Mouse (Mus musculus) large intestine, adult 2 months (tissue): Measurements from ENCODE around the gene Tmem274. TPM values are rescaled to one million over a fixed set of nuclear protein-coding genes. Genes with fewer than 3 reads are reported as not detected.
A peak's percentile ranks its signal among the peaks of the same experiment; 100 is the strongest.

ENCODE experiments used
- DNase-seq: peaks from one replicate; pipeline ENCODE4 v3.0.0-alpha.2; 2012; ENCODE audit warnings: low read depth, low spot score
- WGBS: fragments of 180-500 bp; shearing (Covaris S2); methylation state at CpG from one replicate; pipeline ENCODE4 v1.1.7; 2018; 5-methylcytosine and 5-hydroxymethylcytosine counted together
- polyA plus RNA-seq: library from polyadenylated mRNA; depleted of rRNA; stranded (reverse); fragments of >200 nt; gene quantifications from 2 replicates; pipeline ENCODE4 v1.2.3, GENCODE M21; 2012

Tmem274 gene
- polyA plus RNA-seq, 1 experiment = not detected

DNA sequence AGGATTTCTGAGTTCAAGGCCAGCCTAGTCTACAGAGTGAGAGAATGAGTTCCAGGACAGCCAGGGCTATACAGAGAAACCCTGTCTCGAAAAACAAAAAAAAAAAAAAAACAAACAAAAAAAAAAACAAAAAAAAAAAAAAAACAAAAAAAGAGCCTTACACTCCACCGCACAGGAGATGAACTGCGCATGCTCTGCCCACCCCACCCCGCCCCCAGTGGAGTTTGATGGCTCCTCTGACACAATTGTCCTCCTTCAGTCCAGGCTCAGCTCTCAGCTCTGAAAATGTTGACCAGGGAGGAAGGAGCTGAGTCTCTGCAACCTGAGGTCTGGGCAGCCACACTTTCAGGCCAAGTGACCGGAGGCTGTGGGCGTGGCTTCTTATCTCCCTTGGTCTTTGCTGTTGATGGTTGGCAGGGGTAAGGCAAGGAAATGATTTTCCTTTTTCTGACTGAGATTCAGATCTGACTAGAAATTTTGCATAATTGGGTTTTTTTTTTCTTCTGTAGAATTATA, 13.7 kb upstream of the Tmem274 start:
- 68% methylated on average over 6 of the region's 6 CpGs for WGBS
- no peak for DNase-seq

DNA sequence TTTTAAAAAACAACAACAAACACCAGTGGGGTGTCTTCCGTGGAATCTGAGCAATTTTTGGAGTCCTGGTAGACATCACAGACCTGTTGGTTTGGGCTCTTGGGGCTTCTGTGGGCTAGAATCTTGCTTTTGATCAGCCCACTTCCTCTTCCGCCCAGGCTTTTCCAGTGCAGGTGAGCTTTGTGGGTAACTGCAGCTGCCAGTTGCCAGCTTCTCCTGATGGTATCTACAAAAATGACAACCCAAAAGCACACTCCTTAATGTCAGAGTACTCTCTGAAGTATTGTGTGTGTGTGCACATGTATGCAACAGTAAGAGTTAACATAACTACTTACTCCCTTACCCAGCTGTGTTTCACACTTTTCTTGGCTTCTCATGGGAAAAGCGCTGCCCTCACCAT, 7.6 kb upstream of the Tmem274 start:
- WGBS = 84% methylated on average over 3 of the region's 3 CpGs
- no peak for DNase-seq

DNA sequence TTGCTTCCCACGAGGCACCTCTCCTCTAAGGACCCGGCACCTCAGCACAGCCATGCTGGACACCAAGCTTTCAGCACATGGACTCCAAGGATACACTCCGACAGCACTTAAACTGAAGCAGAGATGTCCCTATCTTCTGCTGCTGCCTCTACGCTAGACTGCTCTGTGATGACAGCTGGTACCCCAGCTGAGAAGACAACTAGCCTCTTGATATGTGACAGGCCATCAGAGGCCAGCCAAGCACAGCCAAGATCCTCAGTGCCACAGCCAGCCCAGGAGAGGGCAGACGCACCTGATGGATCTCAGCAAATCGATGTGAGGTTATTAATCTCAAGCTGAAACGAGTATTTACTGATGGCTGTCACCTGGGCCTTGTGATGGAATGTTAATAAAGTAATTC, 2.1 kb upstream of the Tmem274 start:
- 70% methylated on average over 7 of the region's 7 CpGs for WGBS
- DNase-seq = no peak

DNA sequence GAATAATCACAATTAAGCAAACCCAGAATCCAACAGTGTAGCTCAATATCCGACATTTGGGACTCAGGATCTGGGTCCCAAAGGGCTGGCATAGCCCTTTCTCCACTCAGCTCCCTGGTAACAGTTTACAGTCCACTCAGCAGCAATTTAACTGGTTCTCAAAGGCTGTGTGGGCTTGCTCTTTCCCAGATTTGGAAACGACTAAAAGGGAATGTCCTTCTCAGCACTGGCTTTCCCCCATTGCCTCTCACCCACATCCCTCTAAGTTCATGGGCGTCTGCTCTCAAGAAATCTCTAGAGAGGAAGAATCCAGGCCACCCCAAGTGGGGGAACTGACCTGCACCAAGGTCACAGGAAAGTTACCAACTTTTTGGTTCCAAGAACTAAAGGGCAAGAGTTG, 7.4 kb downstream of the Tmem274 start:
- WGBS = 47% methylated on average over 3 of the region's 3 CpGs
- no peak for DNase-seq

DNA sequence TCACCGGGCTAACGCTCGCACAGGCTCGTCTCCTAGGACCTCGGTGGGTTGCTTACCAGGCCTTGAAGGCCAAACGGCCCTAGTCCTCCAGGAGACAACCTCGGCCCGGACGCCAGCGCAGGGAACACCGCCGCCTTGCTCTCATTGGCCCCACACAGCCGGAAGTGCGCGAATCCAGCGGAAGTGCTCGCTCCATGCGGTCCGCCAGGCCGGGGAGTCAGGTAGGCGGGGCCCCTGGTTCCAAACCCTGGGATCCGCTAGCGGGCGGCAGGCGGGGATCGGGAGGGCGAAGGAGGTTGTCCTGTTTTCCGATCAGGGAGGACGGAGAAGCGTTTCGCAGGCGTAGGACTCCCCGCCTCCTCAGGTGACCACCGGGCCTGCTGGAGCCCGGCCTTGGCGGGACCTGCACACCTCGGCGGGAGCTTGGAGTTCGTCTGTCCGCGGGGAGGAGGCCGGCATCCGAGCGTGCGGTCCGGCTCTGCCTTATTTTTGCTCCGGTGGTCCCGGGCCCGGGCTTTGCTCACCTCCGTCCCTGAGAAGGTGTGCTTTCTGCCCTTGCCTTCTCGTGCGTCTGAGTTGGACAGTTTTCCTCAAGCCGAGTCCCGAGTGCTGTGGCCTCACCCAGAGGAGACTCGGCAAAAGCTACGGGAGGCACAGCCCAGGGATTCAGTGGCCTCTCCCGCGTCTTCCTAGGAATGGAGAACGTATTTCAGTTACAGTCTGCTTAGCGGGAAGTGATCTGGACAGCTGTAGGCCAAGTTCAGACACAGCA, 8.1 kb downstream of the Tmem274 start, which contains the start of the genes Nmnat1 and Lzic:
Nmnat1 (minus strand) TSS at position 150 of the 772 bp plus-strand sequence.
Lzic (plus strand) TSS at position 177 of the 772 bp plus-strand sequence.
- WGBS = under 1% methylated on average over 60 of the region's 60 CpGs

DNA sequence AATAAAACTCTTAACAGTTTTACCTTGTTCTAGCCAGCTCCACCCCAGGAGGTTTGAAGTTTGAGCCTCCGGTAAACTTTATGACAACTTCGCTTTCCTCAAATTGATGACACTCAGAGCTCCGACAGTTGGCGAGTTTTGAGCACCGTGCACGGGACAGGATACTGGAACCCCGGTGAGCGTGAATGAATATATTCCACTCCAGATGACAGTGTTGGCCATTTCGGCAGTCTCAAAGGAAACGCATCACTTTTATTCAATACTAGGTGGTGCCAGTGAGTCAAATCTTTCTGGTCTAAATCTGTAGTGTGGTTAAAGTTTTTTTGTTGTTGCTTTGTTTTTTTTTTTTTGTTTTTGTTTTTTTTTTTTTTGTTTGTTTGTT, 8.6 kb downstream of the Tmem274 start:
- DNase-seq = peak; percentile 39
- WGBS = 0% methylated on average over 10 of the region's 10 CpGs

More for the DNA sequence above, 8.1 kb downstream of the Tmem274 start, which contains the start of the genes Nmnat1 and Lzic:
- DNase-seq = peak; percentile 83

DNA sequence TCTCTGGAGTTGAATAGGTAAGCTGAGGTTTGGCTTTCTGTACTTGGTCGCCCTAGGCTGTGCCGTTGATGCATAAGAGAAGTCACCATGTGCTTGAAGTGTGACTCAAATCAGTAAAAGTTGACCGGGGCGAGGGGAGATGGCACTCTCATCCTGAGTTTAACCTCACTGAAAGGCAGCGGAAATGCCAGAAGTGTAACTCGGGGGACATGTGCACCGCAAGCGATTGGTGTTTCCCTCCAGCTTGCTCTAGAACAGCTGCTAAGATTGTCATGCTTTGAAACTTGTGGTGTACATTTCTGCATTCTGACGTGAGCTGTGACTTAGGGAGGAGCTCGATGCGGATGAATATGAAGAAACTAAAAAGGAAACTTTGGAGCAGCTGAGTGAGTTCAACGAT, 10.6 kb downstream of the Tmem274 start:
- DNase-seq = no peak
- WGBS = 94% methylated on average over 12 of the region's 12 CpGs

DNA sequence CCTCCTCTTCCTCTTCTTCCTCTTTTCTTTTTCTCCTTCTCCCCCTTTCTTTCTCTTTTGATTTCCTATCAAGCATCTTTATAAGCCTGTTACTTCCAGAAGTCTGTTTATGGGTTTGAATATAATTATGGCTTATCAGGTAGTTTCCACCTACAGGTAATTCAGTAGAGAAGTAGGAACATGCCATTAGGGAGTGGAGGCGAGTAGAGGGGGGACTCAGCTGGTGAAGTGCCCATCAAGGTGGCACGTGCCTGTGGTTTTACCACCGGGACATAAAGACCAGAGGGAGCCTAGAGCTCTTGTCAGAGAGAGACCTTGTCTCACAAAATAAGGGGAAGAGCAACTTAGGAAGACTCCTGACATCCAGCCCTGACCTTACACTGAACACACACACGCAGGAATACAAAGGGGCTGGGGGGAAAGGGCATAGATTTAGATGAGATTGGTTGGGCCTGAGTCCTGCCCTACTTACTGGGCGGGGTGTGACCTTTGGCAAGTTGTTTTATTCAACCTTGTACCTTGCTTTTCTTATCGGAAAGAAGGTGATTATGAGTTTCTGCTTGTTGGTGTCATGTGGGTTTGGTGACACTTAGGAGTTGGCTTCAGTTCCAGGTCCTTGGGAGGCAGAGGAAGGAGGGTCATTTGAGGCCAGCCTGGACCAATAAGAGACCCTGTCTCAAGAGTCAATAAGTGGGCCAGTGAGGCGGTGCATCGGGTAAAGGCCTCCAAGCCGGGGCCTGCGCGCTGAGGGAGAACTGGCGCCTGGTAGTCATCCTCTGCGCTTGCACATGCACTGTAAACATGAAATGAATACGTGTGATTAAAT, 12.4 kb downstream of the Tmem274 start:
- 31% methylated on average over 14 of the region's 14 CpGs for WGBS
- peak; percentile 78 for DNase-seq

DNA sequence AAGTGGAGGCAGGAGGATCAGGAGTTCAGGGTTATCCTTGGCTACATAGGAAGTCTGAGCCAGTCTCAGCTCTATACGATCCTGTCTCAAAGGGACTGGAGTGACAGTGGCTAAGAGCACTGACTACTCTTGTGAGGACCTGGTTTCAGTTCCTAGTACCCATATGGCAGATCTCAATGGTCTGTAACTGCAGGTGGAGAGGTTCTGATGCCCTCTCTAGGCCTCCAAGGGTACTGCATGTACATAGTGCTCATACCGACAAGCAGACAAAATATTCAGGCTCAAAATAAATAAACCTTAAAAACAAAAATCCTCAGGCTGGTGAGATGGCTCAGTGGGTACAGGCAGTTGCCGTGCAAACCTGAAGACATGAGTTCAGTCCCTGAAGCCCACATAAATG, 14.0 kb downstream of the Tmem274 start:
- 97% methylated on average over 3 of the region's 3 CpGs for WGBS
- DNase-seq = no peak

DNA sequence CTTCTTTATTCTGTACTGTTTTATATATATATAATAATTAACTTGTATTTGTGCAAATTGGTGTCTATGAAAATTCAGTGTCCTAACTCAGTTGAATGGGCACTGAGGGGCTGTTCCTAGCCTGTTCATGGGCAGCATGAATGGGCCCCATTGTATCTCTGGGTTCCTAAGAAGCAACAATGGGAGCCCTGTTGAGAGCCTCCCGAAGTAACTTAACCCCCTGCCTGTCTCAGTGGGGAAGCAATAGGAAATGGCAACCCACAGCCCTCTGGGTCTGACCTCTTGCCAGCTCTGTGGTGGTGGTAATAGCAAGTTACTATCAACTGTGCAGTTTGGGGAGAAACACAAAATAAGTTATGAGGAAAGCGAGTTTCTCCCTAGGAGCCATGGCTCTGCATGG, 19.4 kb downstream of the Tmem274 start:
- DNase-seq = no peak
- 68% methylated on average over 2 of the region's 2 CpGs for WGBS

DNA sequence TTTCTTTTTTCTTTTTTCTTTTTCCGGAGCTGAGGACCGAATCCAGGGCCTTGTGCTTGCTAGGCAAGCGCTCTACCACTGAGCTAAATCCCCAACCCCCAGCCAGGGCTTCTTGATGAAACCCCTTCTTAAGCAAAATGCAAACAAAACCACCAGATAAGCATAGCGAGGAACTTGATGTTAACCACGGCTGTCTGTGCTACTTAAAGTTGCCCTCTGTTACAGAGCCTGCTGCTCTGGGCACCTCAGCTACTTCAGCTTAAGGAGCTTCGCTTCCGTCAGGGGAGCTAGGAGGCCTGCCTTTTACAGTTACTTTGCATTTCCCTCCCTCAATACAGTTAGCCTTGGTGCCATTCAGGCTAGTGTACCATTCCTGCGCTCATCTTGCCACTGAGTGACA, 21.7 kb downstream of the Tmem274 start:
- no peak for DNase-seq
- WGBS = 87% methylated on average over 8 of the region's 8 CpGs

DNA sequence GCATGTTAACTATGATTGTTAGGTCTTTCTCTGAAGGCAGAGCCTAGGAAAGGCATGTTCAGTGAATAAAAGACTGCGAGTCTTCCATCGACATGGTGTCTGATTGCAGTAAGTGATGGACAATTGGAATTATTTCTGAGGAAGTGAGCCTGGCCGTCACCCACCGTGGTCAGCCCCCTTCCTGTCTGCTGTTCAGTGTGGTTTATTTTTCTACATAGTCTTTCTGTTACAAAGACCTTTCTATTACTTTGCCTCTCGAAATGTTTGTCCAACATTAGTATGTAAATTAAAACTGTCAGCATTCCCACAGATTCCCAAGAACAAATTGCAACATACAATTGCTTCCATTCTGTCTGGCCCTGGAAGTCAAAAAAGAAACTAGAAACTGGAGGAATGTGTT, 22.6 kb downstream of the Tmem274 start:
- WGBS = 86% methylated on average over 5 of the region's 5 CpGs
- DNase-seq = no peak

DNA sequence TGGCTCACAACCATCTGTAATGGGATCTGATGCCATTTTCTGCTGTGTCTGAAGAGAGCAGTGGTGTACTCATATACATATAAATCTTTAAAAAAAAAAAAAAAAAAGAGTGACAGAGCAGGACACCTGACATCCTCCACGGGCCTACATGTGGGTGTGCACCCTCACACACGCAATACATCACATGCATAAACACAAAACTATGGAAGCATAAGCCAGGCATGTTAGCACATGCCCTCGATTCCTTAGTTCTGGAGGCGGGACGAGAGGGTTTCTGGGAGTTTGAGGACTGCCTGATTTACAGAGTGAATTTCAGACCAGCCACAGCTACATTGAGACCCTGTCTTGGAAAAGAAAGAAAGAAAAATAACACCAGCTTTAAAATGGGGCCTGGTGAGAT, 27.2 kb downstream of the Tmem274 start:
- no peak for DNase-seq
- 79% methylated on average over 5 of the region's 5 CpGs for WGBS

DNA sequence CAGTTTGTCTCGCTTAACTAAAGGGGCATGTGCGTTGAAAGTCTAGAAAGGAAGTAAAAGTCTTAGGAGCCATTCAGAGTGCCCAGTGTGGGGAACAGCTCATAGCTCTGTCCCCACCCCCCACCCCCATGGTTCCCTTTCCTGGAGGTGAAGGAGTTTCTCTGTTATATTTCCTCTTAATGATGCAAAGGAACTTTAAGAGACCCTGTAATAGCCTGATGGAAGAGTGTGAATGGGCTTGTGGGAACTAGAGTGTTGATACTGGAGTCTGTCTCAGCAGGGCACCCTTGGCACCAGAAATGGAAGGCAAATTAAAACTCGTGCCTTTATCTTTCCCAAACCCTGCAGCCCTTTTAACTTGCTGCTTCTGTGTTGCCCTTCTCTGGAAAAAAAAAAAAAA, 27.7 kb downstream of the Tmem274 start:
- 42% methylated on average over 3 of the region's 3 CpGs for WGBS
- DNase-seq = no peak

DNA sequence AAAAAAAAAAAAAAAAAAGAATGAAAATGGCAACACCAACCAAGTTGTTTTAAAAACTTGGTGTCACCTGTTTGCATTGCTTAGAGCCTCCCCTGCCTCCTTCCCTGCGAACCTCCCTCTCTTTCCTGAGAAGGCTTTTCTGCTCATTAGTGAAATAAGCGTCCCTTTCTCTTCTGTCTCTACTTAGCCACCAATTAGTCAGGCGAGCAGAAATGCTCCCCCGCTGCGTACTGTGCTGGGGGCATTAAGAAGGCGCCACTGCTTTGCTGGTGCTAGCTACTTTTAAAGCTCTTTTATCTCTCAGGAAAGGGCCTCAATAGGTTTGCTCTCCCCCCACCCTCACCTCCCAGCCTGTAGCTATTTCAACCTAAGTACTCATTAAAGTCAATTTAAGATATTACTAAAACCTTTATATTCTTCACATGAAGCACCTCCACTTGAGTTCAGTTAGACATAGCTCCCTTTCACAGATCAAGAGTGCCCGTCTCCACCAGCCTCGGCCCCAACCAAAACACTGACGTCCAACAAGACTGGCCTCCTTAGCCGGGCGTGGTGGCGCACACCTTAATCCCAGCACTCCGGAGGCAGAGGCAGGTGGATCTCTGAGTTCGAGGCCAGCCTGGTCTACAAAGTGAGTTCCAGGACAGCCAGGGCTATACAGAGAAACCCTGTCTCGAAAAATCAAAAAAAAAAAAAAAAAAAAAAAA, 28.2 kb downstream of the Tmem274 start:
- DNase-seq = no peak
- WGBS = 73% methylated on average over 15 of the region's 15 CpGs

DNA sequence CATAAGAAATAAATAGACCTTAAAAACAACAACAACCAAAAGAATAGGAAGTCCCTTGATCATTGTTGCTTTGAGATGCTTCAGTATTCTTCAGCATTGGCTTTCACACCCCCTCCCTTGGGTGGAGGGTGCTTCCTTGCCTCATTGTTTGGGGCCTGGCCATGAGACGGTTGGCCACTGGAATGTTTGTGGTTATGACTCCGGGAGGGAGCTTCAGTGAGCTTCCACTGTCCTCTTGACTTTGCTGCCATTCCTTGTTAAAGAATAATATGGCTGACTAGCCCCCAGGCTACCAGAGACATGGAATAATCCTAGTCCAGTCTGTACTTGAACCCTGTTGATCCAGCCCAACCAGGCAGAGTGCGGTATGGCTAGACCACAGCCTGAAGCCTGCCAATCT, 29.7 kb downstream of the Tmem274 start:
- DNase-seq = no peak
- 69% methylated on average over 3 of the region's 3 CpGs for WGBS

DNA sequence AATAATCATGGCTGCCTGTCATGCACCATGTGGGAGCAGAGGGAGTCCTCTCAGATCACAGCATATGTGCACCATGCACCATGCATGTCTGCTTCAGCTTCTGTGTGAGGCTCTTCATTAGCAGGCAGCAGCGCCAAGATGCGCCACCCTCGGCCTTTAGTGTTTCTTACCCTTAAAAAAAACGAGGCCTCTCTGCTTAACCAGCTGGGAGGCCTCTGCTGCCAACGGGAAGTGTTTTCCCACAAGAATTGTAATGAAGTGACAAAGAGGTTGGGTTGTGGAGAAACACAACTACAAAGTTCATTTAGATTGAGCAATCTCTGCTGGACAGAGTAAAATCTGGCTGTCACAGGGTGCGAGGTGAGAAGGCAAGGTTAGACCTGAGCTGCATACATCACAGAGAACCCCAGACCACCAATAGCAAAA, 34.1 kb downstream of the Tmem274 start:
- 31% methylated on average over 6 of the region's 6 CpGs for WGBS
- no peak for DNase-seq

DNA sequence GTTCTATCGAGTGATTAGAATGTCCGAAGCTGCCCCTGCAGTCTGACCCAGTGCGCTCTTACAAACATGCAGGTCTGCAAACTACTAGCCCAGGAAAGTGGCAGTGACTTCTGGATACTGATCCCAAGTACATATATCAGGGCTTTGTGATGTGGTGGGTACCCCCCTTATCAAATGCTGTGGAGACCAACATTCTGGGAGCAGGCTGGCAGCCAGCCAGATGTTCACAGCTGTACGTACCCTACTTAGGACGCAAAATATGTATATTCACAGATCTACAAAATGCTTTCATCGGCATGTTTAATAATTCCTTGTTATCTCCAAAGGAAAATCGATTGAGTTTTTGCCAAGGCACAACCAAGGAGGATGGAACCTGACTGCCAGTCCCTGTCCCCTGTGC, 34.9 kb downstream of the Tmem274 start:
- DNase-seq = no peak
- 82% methylated on average over 7 of the region's 7 CpGs for WGBS

DNA sequence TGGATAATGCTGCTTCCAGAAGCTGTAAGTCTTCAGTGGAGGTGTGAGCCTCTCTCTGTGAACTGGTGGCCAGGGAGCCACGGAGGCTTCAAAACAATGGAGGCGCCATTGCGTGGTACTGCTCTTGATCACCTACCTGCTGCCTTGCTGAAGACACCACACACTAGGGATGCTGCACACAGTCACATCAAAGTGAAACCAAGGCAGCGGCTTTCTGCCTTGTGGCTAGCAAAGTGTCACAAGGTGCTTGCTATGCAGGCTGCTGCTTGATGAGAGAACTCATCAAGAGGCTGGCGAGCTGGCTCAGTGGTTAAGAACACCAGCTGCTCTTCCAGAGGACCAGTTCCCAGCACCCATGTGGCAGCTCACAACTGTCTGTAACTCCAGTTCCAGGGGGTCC, 38.5 kb downstream of the Tmem274 start:
- WGBS = 87% methylated on average over 5 of the region's 5 CpGs
- DNase-seq = no peak

DNA sequence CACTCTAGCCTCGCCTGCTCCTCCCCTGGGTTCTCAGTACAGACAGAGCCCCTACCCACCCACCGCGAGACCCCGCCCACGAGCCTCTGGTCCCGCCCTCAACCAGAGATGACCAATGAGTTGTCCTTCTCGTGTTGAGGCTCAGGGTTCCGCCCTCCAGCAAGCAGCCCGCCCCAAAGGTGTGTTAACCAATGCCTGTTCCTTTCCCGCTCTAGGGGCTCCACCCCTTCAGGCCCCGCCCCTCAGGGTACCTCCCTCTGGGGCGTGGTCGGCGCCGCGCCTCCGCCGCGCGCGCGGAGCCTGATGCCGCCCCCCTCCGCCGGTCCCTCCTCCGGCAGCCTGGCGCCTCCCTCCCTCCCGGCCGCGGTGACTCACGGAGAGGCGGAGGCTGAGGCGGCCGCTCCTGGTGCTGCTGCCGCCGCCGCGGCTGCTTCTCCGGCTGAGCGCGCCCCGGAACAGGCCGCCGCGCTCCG, 40.7 kb downstream of the Tmem274 start, which contains the start of gene Ctnnbip1:
Ctnnbip1 (plus strand) TSS at position 369 of the 473 bp plus-strand sequence.
- WGBS = under 1% methylated on average over 42 of the region's 46 CpGs
- peak; percentile 67 for DNase-seq
